Mouse (Mus musculus) frontal cortex, adult 2 months (tissue): ENCODE results near the gene Baz2b. TPM values are rescaled to one million over a fixed set of nuclear protein-coding genes. Genes with fewer than 3 reads are reported as not detected.
A peak's percentile ranks its signal among the peaks of the same experiment; 100 is the strongest.
"Not testable (repeated sequence)": the region's sequence is repeated elsewhere in the genome, so short reads cannot be mapped to it uniquely, and the experiment has no call there.

Experiments used
- DNase-seq, 2 experiments: peaks; one replicate each; pipeline ENCODE4 v3.0.0; 2022; ENCODE audit warnings: low spot score in 1 of 2; ENCODE audit errors: extremely low spot score in 1 of 2
- polyA plus RNA-seq: library from polyadenylated mRNA; depleted of rRNA; stranded (reverse); fragments of >200 nt; gene quantifications from 2 replicates; pipeline ENCODE4 v1.2.3, GENCODE M21; 2012; rRNA removed

The Baz2b gene
- polyA plus RNA-seq, 1 experiment: 34.7 TPM

DNA sequence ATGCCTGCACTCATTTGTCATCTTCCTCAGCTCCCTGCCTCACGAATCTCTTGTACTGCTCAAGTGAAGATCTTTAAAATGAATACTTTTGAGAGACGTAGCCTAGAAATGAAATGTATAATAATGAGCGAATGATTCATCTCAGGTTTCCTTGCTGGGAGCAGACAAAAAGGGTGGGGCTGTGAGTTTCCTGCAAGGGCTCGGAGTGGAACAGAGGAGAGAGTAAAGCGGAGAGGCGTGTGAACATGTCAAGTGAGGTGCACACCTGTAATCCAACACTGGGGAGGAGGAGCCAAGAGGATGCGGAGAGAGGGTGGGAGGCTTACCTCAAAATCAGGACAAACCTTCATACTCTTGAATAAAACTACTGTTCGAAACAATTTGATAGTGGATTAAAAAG is 312.8 kb downstream of the Baz2b start:
- DNase-seq: peak in 1 of 2 experiments; percentile 37

DNA sequence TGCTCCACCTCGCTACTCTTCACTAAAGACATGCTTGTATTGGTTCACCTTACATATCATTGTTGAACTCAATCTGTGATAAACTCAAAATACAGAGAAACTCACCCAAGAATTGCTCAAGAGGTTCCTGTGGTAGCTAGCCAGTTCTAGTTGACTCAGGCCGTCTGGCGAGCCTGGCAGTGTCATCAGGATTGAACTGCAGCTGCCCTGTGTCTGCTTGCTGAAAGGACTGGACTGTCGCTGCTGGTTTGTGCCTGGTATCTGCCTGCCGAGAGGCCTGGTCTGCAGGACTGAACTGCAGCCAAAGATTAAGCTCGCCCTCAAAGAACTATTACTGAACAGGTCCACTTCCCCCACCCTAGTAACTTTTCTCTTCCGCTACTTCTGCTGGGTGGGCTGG is 313.2 kb downstream of the Baz2b start:
- DNase-seq: no peak

DNA sequence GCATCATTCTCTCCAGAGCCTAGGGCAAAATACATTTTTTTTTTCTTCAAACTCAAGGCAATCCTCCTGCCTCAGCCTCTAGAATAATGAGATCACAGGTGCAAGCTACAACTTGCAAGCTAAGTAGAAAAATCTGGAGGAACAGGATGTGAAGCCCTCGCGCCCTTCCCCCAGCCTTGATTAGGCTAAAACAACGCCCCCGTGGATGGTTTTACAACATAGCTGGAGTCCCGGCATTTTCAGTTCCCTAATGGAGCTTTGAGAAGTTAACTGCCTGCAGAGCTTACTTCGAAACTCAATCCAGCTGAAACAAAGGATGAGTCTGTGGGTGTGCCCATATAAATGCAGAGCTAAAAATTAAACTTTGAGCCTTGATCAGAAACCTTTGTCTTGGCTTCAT is 319.9 kb downstream of the Baz2b start:
- no peak for DNase-seq

DNA sequence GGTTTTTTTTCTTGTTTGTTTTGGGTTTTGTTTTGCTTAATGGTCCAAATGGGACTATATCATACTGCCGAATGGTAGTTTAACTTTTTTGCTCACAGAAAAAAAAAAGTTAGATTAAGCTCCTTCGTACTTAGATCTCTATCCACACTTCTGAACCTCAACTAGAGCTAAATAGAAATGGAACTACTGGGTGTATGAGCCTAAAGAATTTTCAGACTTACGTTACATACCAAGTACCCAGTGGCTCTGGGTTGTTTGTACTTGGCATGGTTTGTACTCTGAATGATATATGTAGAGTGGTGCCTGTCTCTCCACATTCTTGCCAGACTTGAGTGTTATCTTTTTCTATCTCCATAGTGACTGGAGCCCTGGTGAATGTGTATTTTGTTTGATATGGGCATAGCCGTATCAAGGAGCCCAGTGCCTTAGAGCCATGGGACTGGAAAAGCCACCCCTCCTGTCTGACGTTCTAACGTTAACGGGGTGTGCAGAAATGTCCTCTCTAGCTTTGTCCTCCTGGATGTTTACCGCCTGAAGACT is 326.8 kb downstream of the Baz2b start:
- no peak for DNase-seq

DNA sequence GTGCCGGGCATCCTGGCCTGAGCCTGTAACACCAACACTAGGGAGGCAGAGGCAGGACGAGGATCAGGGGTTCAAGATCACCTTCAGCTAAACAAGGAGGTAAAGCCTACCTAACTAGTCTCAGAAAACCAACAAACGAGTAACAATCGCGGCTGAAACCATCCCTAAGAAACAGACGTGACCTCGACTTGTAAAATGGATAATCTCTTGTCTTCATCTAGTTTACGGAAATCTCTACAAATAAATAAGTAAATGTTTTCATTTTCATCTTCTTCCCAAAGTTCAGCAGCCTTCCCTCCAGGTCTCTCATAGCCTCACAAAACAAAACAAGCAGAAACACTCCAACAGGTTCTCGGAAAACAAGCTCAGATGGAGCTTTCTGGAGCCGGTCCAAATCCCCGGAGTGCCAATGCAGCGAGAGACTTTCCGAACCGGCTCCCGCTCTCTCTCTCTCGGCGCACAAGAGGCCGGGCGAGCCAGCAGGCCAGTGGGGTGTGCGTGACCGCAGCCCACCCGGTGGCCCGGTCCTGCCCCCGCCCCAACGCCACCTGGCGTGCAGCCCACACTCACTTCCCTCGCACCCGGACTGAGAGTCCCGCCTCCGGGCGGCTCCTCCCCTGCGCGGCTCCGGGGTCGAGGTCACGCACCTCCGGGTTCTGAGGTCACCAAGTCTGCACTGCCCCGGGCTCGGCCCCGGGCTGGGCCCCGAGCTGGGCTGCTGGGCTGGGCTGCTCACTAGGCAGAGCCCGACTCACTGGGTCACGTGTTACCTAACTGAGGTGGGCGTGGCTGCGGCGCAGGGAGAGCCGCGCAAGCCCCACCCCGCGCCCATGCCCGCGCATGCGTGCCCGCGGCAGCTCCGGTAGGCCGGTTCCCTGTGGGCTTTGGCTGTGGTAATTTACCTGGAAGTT is 327.6 kb downstream of the Baz2b start, which contains the start of gene Wdsub1:
Gene Wdsub1, minus strand, starts transcription at position 761 of the 911 bp plus-strand sequence.
- peak; percentile 82 to 91 for DNase-seq

DNA sequence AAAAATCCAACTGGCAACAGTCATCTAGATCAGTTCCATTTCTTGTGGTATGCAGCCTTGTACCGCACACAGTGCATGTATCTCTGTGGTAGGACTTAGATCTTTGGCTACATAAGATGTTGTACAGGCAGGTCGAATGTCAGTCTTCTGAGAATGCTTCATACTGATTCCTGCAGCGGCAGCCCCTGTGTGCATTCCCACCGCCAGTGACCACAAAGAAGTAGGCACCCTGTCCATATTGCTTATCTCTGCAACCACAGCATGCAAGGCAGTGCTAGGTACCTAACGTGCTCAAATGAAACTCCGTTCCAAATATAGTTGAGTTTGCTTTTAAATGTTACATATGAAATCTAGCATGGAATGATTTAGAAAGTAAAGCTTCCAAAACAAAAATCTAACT is 328.2 kb downstream of the Baz2b start:
- no peak for DNase-seq

DNA sequence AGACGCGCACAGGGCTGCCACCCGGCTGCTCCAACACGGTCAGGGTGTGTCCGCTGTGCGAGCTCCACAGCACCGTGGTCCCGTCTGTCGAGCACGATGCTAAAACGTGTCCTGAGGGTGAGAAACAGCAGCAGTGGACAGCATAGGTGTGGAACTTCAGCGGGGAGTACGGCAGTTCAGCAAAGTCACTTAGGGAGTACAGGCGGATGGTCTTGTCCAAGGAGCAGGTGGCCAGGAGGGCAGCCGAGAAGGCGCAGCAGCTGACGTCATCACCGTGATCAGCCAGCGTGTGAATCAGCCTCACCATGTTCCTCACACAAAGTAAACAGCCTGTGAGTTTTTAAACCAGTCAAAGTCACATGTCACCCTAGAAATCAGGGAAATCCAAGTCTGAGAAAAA is 331.4 kb downstream of the Baz2b start:
- DNase-seq: no peak

DNA sequence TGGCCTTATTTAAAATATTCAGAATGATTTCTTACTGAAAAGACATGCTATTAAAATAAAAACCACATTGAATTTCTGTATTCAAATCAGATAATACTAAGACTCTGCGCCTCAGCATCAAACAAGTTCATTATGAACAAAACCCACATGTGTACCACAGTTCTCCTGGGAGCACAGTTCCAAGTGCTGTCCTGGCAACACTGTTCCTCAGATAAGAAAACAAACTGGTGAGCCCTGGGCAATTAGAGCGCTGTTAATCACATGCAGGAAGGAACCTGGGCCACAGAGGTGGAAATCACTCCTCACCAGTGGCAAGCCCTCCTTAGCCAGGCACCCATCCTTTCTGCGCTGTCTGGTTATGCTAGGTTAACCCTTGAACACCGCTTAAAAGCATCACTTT is 332.3 kb downstream of the Baz2b start:
- DNase-seq: no peak

DNA sequence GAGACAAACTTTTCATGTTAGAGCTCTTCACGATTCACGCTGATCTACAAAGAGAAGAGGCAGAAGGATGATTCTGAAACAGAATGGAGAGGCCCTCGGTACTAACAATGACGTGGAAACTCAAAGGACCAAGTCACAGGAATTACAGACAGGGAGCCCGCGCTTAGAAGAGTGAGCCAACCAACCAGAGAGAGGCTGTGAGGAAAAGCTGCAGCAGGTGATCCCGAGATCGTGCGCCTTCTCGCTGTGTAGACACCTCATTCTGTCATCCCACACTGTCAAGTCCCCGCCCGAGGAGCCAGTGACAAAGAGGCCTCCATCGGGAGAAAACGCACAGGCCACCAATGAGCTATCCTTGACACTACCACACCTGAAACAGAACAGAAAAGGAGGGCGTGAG is 333.2 kb downstream of the Baz2b start:
- no peak for DNase-seq

DNA sequence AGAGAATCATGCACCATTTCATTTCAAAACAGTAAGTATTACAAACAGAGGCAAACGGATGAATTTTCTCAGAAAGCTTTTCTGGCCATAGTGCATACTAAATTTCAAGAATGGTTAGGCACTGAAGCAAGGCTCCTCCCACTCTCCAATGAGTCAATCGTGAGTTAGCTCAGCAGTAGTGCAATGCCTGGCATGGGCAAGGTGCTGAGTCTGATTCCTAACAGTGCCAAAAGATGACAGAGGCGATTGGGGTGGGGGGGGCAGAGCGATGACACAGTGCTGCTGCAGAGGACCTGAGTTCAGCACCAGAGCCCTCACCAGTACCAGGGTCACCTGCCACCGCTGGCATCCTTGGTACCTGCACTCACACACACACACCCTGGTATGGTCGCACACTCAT is 339.1 kb downstream of the Baz2b start:
- DNase-seq: no peak

DNA sequence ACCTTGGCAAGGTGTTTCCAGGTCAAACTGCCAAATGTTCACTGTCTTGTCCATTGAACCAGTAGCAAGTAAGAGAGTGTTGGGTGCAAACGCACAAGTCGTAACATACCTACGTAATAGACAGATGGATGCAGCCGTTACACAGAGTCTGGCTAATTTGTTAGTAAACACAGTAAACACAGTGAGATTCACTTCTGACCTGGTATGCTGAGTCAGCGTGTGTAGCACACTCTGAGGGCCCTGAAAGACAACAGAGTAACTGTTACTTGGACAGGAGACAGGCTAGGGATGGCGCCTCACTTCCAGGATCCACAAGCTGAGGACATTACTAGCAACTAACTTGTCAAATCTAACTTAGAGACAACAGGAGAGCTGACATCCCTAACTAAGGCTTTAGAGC is 347.0 kb downstream of the Baz2b start:
- DNase-seq: no peak

DNA sequence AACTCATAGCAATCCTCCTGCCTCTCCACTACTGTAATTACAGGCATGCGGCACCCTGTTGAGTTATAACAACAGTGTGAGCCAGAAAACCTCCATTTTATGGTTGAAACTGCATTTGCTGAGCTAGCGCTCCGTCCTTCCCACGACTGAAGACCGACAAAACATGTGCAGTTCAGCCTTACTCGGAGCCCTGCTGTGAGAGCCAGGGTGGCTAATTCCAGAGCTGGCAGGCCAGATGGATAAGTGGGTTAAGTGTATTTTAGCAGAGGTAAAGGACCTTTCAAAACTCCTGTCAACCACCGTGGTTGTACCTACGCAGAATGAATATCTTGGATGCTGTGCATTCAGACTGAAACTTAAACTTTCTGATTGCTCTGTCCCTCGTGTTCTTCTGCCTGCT is 355.3 kb downstream of the Baz2b start:
- DNase-seq: peak in 1 of 2 experiments; percentile 15

DNA sequence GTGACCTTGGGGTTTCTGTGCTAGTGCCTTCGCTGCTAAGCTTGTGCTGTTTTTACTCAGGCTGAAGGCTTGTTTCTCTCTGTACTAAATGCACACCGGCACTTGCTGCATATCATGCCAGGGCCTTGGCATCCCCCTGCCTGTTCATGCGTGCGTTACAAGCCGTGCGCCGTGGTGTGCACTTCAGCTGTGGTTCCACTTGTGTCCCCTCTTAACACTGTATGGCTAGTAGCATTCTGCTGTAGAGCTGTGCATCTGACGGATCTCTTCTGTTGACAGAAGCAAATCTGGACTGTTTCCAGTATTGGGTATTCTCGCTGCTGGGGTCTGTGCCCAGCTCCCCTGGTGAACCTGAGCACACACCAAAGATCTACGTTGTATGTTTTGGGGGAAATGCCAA is 356.1 kb downstream of the Baz2b start:
- DNase-seq: no peak

DNA sequence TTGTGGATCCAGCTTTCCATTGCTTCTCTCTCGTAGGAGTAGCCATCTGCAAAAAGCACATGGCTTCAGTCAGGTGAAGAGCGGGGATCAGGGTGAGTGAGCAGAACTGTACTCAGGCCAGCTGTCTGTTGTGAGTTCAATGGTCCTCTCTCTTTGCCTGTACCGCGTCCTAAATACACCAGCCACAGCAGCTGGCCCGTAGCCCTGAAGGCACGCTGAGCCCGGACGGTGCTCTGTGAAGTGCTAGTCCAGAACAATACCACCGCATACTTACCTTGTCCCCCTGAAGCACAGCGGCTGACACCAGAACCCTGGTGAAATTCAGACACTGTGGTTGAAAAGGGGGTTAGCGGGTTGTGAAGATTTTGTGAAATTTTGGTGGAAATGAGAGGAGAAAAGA is 356.7 kb downstream of the Baz2b start:
- no peak for DNase-seq

DNA sequence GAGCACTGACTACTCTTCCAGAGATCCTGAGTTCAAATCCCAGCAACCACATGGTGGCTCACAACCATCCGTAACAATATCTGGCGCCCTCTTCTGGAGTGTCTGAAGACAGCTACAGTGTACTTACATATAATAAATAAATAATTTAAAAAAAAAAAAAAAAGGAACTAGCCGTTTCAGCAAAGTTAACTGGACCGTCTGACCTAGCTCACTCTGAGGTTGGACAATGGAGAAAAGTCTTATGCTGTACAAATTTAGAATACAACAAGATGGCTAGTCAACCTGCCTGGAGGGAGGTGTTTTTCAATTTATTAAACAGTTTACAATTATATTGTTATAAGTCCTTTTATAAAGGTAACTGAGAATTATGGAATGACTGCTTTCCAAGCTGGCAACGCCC is 357.8 kb downstream of the Baz2b start:
- DNase-seq: not testable (repeated sequence)

Other genes starting within 250 kb of the Baz2b start
- 39.5 and 45.7 TPM in 2 replicates for gene March7, start within 50 bp of the Baz2b start, polyA plus RNA-seq
- 23.9 and 26.0 TPM in 2 replicates for gene Cd302, start 74.6 kb upstream of the Baz2b start, polyA plus RNA-seq
- 1.0 and 1.1 TPM in 2 replicates for gene Ly75, start 173.5 kb upstream of the Baz2b start, polyA plus RNA-seq